Mouse (Mus musculus) limb, embryonic 14.5 days (tissue): ENCODE measurements around the gene Sema4c. TPM values are rescaled to one million over a fixed set of nuclear protein-coding genes. Genes with fewer than 3 reads are reported as not detected.

ENCODE experiments used
- ATAC-seq: fragments of 200-750 bp; cut with Nextera tagmentation; 2 replicates; pipeline ENCODE4 v1.8.0; 2017; ENCODE audit warnings: low read depth, moderate number of reproducible peaks, moderate TSS enrichment; ENCODE audit not compliant: low FRiP score
- DNase-seq: peaks from one replicate; pipeline ENCODE4 v3.0.0-alpha.2; 2015; ENCODE audit warnings: low spot score
- H3K27ac ChIP-seq: fragments of 300-500 bp; sonication (generic); replicated peaks from 2 replicates; pipeline ENCODE4 v1.5.1; 2014; ENCODE audit warnings: low read depth, mild to moderate bottlenecking, low read length, moderate library complexity, mixed read lengths
- H3K27me3 ChIP-seq: fragments of 300-500 bp; sonication (generic); 2 replicates; pipeline ENCODE4 v1.6.1; 2014; ENCODE audit warnings: low read length, mixed read lengths; ENCODE audit not compliant: control insufficient read depth, insufficient read depth
- H3K36me3 ChIP-seq: fragments of 300-500 bp; sonication (generic); 2 replicates; pipeline ENCODE4 v1.6.1; 2014; ENCODE audit warnings: mild to moderate bottlenecking, low read length, moderate library complexity, mixed read lengths; ENCODE audit not compliant: control insufficient read depth, insufficient read depth
- H3K4me1 ChIP-seq: fragments of 300-500 bp; sonication (generic); 2 replicates; pipeline ENCODE4 v1.6.1; 2014; ENCODE audit warnings: antibody characterized with exemption, low read length, mixed read lengths; ENCODE audit not compliant: control insufficient read depth, insufficient read depth
- H3K4me2 ChIP-seq: fragments of 300-500 bp; sonication (generic); replicated peaks from 2 replicates; pipeline ENCODE4 v1.6.1; 2014; ENCODE audit warnings: low read depth, mild to moderate bottlenecking, low read length, moderate library complexity; ENCODE audit not compliant: severe bottlenecking
- H3K4me3 ChIP-seq: fragments of 300-500 bp; sonication (generic); replicated peaks from 2 replicates; pipeline ENCODE4 v1.5.1; 2014; ENCODE audit warnings: low read length
- H3K9ac ChIP-seq: fragments of 300-500 bp; sonication (generic); 2 replicates; pipeline ENCODE4 v1.6.1; 2014; ENCODE audit warnings: mild to moderate bottlenecking, low read depth, low read length, moderate library complexity; ENCODE audit not compliant: severe bottlenecking
- H3K9me3 ChIP-seq: fragments of 300-500 bp; sonication (generic); 2 replicates; pipeline ENCODE4 v1.6.1; 2016; ENCODE audit warnings: low read length; ENCODE audit not compliant: control insufficient read depth
- POLR2A ChIP-seq: fragments of 200-500 bp; IDR thresholded peaks from 2 replicates; pipeline ENCODE4 v1.8.0; 2012; ENCODE audit warnings: inconsistent platforms, mild to moderate bottlenecking, moderate library complexity, borderline replicate concordance; ENCODE audit not compliant: insufficient read depth, insufficient read length; ENCODE audit errors: extremely low read depth
- WGBS: fragments of 180-500 bp; shearing (Covaris S2); extraction: QIAGEN DNeasy Blood & Tissue Kit; methylation state at CpG from one replicate; pipeline ENCODE4 v1.1.7; 2014; 5-methylcytosine and 5-hydroxymethylcytosine counted together
- polyA plus RNA-seq, 2 experiments: library from polyadenylated mRNA; depleted of rRNA in 1 of 2; stranded (reverse) in 1 of 2; unstranded in 1 of 2; fragments of >200 nt; fragmentation: Nextera tagmentation in 1 of 2; extraction: Ambion mirVana in 1 of 2; gene quantifications; 2 replicates each; pipeline versions ENCODE4 v1.2.1 to v1.2.3; 2012 to 2014

Gene Sema4c
- polyA plus RNA-seq, 2 experiments, result 2.0 to 45.9 TPM

DNA sequence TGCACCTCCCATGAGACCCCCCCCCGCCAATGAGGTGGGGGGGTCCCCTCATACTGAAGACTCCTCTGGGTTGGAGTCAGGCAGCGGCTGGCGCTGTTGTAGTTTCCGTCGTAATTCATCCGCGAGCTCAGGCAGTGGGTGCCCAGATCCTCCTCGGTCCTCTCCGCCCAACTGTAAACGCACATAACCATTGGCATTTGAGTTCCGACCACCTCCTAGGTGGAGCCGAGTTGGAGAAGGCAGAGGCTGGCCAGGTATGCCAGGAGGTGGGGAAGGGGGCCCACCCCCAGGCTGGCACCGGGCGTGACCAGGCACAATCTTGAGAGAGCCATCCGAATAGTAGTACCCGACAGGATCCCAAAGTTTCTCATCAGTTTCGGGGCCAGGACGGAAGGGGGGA lies 8.7 kb downstream of the Sema4c start:
- H3K4me2 ChIP-seq, result no peak overlapping the region
- peaks cover 62% of the 10 kb centered on the region for H3K36me3 ChIP-seq
- no peak for DNase-seq
- no peak overlapping the region for H3K4me3 ChIP-seq
- no peaks in the 10 kb centered on the region for H3K9me3 ChIP-seq
- no peak for TF ChIP-seq POLR2A
- WGBS, result 72% methylated on average over 18 of the region's 18 CpGs
- no peak for ATAC-seq
- H3K27me3 ChIP-seq, result no peaks in the 10 kb centered on the region
- no peak overlapping the region for H3K9ac ChIP-seq
- peaks cover 19% of the 10 kb centered on the region for H3K4me1 ChIP-seq
- H3K27ac ChIP-seq, result 0 out of 2 replicates have a peak overlapping the region, but pooled peaks have one; percentile 5

DNA sequence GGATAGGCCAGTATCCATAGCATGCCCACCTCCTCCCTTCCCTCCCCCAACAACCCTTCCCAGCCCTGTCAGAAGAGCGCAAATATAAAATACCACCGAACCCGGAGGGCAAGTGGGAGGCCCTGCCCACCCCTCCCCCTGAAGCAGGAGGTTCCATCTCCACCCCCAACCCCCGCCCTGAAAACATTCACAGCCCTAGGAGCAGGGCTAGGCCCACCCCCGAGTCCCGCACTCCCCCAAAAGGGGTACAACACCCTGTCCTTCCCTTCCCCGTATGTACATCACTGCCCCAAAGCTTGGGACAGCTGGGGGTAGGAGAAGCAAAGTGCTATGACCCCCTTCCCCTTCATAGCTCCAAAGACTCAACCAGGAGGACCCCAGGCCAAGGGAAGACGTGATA lies 9.4 kb downstream of the Sema4c start:
- peaks cover 57% of the 10 kb centered on the region for H3K36me3 ChIP-seq
- no peaks in the 10 kb centered on the region for H3K27me3 ChIP-seq
- no peaks in the 10 kb centered on the region for H3K9me3 ChIP-seq
- H3K9ac ChIP-seq, result peak overlapping the region; percentile 16
- no peak for ATAC-seq
- H3K4me1 ChIP-seq, result peaks cover 19% of the 10 kb centered on the region
- TF ChIP-seq POLR2A, result no peak
- no peak overlapping the region for H3K27ac ChIP-seq
- no peak overlapping the region for H3K4me2 ChIP-seq
- DNase-seq, result no peak
- 34% methylated on average over 8 of the region's 8 CpGs for WGBS
- H3K4me3 ChIP-seq, result no peak overlapping the region

DNA sequence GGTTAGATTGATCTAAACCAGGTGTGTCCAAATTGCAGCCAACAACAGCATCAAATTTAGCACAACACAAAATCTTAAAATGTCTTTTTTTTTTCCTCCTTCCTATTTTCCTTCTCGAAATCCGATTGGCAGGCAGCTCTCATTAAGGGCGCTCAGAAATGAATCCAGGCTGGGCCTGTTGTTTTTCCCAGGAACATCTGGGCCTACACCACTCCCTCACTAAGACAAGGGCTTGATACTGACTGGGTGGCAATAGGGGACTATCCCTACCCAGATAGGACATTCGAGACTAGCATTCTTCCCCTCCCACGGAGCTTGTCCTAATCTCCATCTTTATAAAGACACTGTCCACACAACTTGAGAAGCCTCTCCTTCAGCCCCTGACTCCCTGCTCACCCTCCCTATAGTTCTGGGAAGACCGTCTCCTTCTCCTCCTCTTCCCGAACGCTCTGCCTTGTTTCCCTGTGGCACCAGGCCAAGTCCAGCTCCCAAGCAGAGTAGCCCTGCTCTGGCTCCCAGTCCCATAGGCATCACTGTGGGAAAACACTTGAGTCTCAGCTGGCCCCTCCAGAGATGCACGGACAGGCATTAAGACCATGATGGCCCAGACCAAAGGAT lies 10.1 kb downstream of the Sema4c start:
- no peaks in the 10 kb centered on the region for H3K27me3 ChIP-seq
- H3K4me1 ChIP-seq, result peaks cover 19% of the 10 kb centered on the region
- WGBS, result 25% methylated on average over 9 of the region's 9 CpGs
- no peak for TF ChIP-seq POLR2A
- no peak overlapping the region for H3K4me3 ChIP-seq
- ATAC-seq, result no peak
- DNase-seq, result no peak
- H3K27ac ChIP-seq, result peak overlapping the region; percentile 72; the same call in 1 of the 2 replicates
- H3K9me3 ChIP-seq, result no peaks in the 10 kb centered on the region
- H3K4me2 ChIP-seq, result no peak overlapping the region
- H3K9ac ChIP-seq, result no peak overlapping the region
- peaks cover 50% of the 10 kb centered on the region for H3K36me3 ChIP-seq

DNA sequence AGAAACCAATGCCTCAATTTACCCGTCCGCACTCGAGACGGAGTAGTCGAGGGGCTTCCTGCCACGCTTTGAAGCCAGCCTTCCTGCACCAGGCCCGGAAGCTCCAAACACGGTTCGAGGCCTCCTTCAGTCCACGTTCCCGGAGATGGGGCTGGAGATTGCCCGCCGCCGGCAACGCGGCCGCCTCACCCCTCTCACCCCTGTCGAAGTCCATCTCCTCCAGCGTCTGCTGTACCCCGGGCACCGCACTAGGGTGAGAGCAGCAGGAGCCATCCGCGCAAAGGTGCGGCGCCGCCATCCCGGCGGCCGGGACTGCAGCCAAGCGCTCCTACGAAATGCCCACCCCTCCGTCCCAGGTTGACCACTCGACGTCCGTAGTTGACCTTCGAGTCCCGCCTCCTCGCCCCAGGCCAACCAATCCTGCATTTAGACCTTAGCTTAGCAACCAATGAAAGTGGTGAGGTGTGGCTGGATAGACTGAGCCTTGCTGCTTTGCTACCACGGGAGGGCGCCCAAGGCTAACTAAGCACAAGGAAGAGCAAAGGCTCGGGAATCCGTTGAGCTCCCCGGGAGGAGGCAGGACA lies 11.2 kb downstream of the Sema4c start, which contains the start of gene Ankrd39:
Ankrd39 (minus strand) TSS at position 558 of the 584 bp plus-strand sequence.
- peaks cover 39% of the 10 kb centered on the region for H3K36me3 ChIP-seq
- H3K4me3 ChIP-seq, result peak within 1 kb of the TSS; percentile 69
- peak within 1 kb of the TSS; percentile 60 for H3K4me2 ChIP-seq
- H3K27me3 ChIP-seq, result no peaks in the 10 kb centered on the region
- peak within 1 kb of the TSS; percentile 72 for H3K27ac ChIP-seq
- H3K9ac ChIP-seq, result peak within 1 kb of the TSS; percentile 76
- ATAC-seq (peak; percentile 95), DNase-seq (peak; percentile 97)
- WGBS, result 0% methylated on average over 42 of the region's 43 CpGs
- TF ChIP-seq POLR2A, result peak; percentile 88; the same call in 1 of the 2 replicates
- H3K4me1 ChIP-seq, result peaks cover 19% of the 10 kb centered on the region
- no peaks in the 10 kb centered on the region for H3K9me3 ChIP-seq

DNA sequence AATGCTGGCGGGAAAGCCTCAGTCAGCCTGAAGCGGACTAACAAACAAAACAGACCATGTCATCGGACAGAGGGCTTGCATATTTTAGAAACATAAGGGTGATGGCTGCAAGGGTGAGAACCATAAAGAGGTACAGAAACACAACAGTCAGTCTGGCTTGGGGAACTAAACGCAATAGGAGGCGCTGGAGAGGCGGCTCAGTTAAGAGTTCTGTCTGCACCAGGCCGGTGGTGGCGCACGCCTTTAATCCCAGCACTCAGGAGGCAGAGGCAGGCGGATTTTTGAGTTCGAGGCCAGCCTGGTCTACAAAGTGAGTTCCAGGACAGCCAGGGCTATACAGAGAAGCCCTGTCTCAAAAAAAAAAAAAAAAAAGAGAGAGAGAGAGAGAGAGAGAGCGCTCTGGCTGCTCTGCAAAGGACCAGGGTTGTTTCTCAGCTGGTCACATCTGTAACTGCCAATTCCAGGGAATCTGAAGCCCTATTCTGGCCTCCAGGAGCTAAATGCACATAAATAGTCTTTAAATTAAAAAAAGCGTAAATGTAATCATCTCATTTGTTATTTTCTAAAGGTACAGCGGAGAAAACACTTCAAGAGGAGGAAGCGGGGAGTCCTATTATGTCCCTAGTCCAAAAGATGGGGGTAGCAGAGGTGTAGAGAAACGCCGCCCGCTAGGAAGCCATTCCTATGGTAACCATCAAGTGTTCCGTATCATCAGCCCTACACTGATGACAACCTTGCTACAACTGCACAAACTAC lies 12.1 kb downstream of the Sema4c start:
- peak overlapping the region; percentile 60 for H3K4me2 ChIP-seq
- no peak for TF ChIP-seq POLR2A
- no peaks in the 10 kb centered on the region for H3K9me3 ChIP-seq
- H3K4me1 ChIP-seq, result peaks cover 19% of the 10 kb centered on the region
- peak overlapping the region; percentile 76; the same call in 1 of the 2 replicates for H3K9ac ChIP-seq
- H3K27me3 ChIP-seq, result no peaks in the 10 kb centered on the region
- no peak overlapping the region for H3K27ac ChIP-seq
- peaks cover 39% of the 10 kb centered on the region for H3K36me3 ChIP-seq
- H3K4me3 ChIP-seq, result peak overlapping the region; percentile 69
- no peak for DNase-seq
- 69% methylated on average over 19 of the region's 19 CpGs for WGBS
- ATAC-seq, result no peak
